Mouse (Mus musculus): ENCODE measurements at regions not wholly inside any gene's neighbourhood (a gene's known extent, or its start where the extent isn't known, plus 50 kb on each side); places are given as distances from the start of the nearest gene placed in this dataset.

- no peaks in the 10 kb centered on the region for H3K9me3 ChIP-seq (ENCODE audit: low read length)
Measured at GRCm38 (mm10) chr1:130309746-130310145, 113.1 kb downstream of the Cd55b start.

GRCm38 (mm10) chr1:130301828-130302386 lies 120.9 kb downstream of the Cd55b start:
- ATAC-seq (ENCODE audit: low FRiP score, low TSS enrichment): no peak
- Histone ChIP-seq H3K4me3 (ENCODE audit: low read length) (no peak overlapping the region), H3K4me2 (replicated peaks; ENCODE audit: low read depth, low read length) (no peak overlapping the region), H3K9me3 (ENCODE audit: low read length) (no peaks in the 10 kb centered on the region), H3K36me3 (ENCODE audit: insufficient read depth, low read length) (no peaks in the 10 kb centered on the region), H3K4me1 (ENCODE audit: insufficient read depth, low read length) (peaks cover 8% of the 10 kb centered on the region; the same call in 1 of the 2 replicates), H3K9ac (replicated peaks; ENCODE audit: low read length) (no peak overlapping the region), H3K27ac (ENCODE audit: low read length) (no peak overlapping the region), H3K27me3 (ENCODE audit: insufficient read depth, low read length) (no peaks in the 10 kb centered on the region)
- WGBS: 67% methylated on average over 11 of the region's 11 CpGs

More at GRCm38 (mm10) chr1:130309746-130310145, 113.1 kb downstream of the Cd55b start:
- H3K4me3 ChIP-seq (ENCODE audit: low read length): no peak overlapping the region
- H3K4me1 ChIP-seq (ENCODE audit: insufficient read depth, low read length): no peaks in the 10 kb centered on the region
- no peak overlapping the region for H3K4me2 ChIP-seq (replicated peaks; ENCODE audit: low read depth, low read length)
- ATAC-seq (ENCODE audit: low FRiP score, low TSS enrichment): no peak
- H3K27me3 ChIP-seq (ENCODE audit: insufficient read depth, low read length): no peaks in the 10 kb centered on the region
- no peak overlapping the region for H3K27ac ChIP-seq (ENCODE audit: low read length)
- H3K36me3 ChIP-seq (ENCODE audit: insufficient read depth, low read length): no peaks in the 10 kb centered on the region
- H3K9ac ChIP-seq (replicated peaks; ENCODE audit: low read length): no peak overlapping the region
- 54% methylated on average over 2 of the region's 2 CpGs for WGBS

- H3K9me3 ChIP-seq (ENCODE audit: low read length): no peaks in the 10 kb centered on the region
- peaks cover 8% of the 10 kb centered on the region; the same call in 1 of the 2 replicates for H3K4me1 ChIP-seq (ENCODE audit: insufficient read depth, low read length)
- no peaks in the 10 kb centered on the region for H3K36me3 ChIP-seq (ENCODE audit: insufficient read depth, low read length)
- H3K9ac ChIP-seq (replicated peaks; ENCODE audit: low read length): peak overlapping the region; percentile 31
- ATAC-seq (ENCODE audit: low FRiP score, low TSS enrichment): peak; percentile 84; the same call in 1 of the 2 replicates
- H3K27me3 ChIP-seq (ENCODE audit: insufficient read depth, low read length): no peaks in the 10 kb centered on the region
- 13% methylated on average over 13 of the region's 13 CpGs for WGBS
- H3K4me3 ChIP-seq (ENCODE audit: low read length): peak overlapping the region; percentile 28
- H3K27ac ChIP-seq (ENCODE audit: low read length): no peak overlapping the region; the same call in 1 of the 2 replicates
- H3K4me2 ChIP-seq (replicated peaks; ENCODE audit: low read depth, low read length): peak overlapping the region; percentile 53
Measured at GRCm38 (mm10) chr1:130300065-130300815, 122.6 kb downstream of the Cd55b start.

- Histone ChIP-seq H3K4me2 (replicated peaks; ENCODE audit: low read depth, low read length) (peak overlapping the region; percentile 53), H3K4me1 (ENCODE audit: insufficient read depth, low read length) (peaks cover 8% of the 10 kb centered on the region; the same call in 1 of the 2 replicates), H3K9ac (replicated peaks; ENCODE audit: low read length) (peak overlapping the region; percentile 31; the same call in 1 of the 2 replicates), H3K36me3 (ENCODE audit: insufficient read depth, low read length) (no peaks in the 10 kb centered on the region), H3K27ac (ENCODE audit: low read length) (no peak overlapping the region; the same call in 1 of the 2 replicates), H3K9me3 (ENCODE audit: low read length) (no peaks in the 10 kb centered on the region), H3K4me3 (ENCODE audit: low read length) (peak overlapping the region; percentile 28), H3K27me3 (ENCODE audit: insufficient read depth, low read length) (no peaks in the 10 kb centered on the region)
- 27% methylated on average over 4 of the region's 4 CpGs for WGBS
- ATAC-seq (ENCODE audit: low FRiP score, low TSS enrichment): no peak
Measured at GRCm38 (mm10) chr1:130299641-130300040, 123.2 kb downstream of the Cd55b start.

- Histone ChIP-seq H3K4me2 (replicated peaks; ENCODE audit: low read depth, low read length) (no peak overlapping the region), H3K9me3 (ENCODE audit: low read length) (no peaks in the 10 kb centered on the region), H3K36me3 (ENCODE audit: insufficient read depth, low read length) (no peaks in the 10 kb centered on the region), H3K4me3 (ENCODE audit: low read length) (no peak overlapping the region), H3K9ac (replicated peaks; ENCODE audit: low read length) (no peak overlapping the region), H3K27me3 (ENCODE audit: insufficient read depth, low read length) (no peaks in the 10 kb centered on the region), H3K27ac (ENCODE audit: low read length) (no peak overlapping the region), H3K4me1 (ENCODE audit: insufficient read depth, low read length) (peaks cover 8% of the 10 kb centered on the region; the same call in 1 of the 2 replicates)
- ATAC-seq (ENCODE audit: low FRiP score, low TSS enrichment): no peak
- WGBS: 69% methylated on average over 3 of the region's 3 CpGs
Measured at GRCm38 (mm10) chr1:130299069-130299468, 123.7 kb downstream of the Cd55b start.

GRCm38 (mm10) chr1:130298636-130299035 lies 124.2 kb downstream of the Cd55b start:
- no peak overlapping the region for H3K4me2 ChIP-seq (replicated peaks; ENCODE audit: low read depth, low read length)
- H3K4me3 ChIP-seq (ENCODE audit: low read length): no peak overlapping the region
- 97% methylated on average over 1 of the region's 1 CpGs for WGBS

GRCm38 (mm10) chr1:130297471-130297870 lies 125.3 kb downstream of the Cd55b start:
- no peak overlapping the region for H3K27ac ChIP-seq (ENCODE audit: low read length)
- no peaks in the 10 kb centered on the region for H3K36me3 ChIP-seq (ENCODE audit: insufficient read depth, low read length)
- no peaks in the 10 kb centered on the region for H3K27me3 ChIP-seq (ENCODE audit: insufficient read depth, low read length)
- WGBS: 73% methylated on average over 2 of the region's 2 CpGs
- peaks cover 8% of the 10 kb centered on the region; the same call in 1 of the 2 replicates for H3K4me1 ChIP-seq (ENCODE audit: insufficient read depth, low read length)
- H3K9me3 ChIP-seq (ENCODE audit: low read length): no peaks in the 10 kb centered on the region
- no peak overlapping the region for H3K4me3 ChIP-seq (ENCODE audit: low read length)
- no peak overlapping the region for H3K4me2 ChIP-seq (replicated peaks; ENCODE audit: low read depth, low read length)
- ATAC-seq (ENCODE audit: low FRiP score, low TSS enrichment): no peak
- no peak overlapping the region for H3K9ac ChIP-seq (replicated peaks; ENCODE audit: low read length)

More at GRCm38 (mm10) chr1:130298636-130299035, 124.2 kb downstream of the Cd55b start:
- ATAC-seq (ENCODE audit: low FRiP score, low TSS enrichment): no peak
- Histone ChIP-seq H3K27me3 (ENCODE audit: insufficient read depth, low read length) (no peaks in the 10 kb centered on the region), H3K36me3 (ENCODE audit: insufficient read depth, low read length) (no peaks in the 10 kb centered on the region), H3K9me3 (ENCODE audit: low read length) (no peaks in the 10 kb centered on the region), H3K9ac (replicated peaks; ENCODE audit: low read length) (no peak overlapping the region), H3K4me1 (ENCODE audit: insufficient read depth, low read length) (peaks cover 8% of the 10 kb centered on the region; the same call in 1 of the 2 replicates), H3K27ac (ENCODE audit: low read length) (no peak overlapping the region)

- no peaks in the 10 kb centered on the region for H3K27me3 ChIP-seq (ENCODE audit: insufficient read depth, low read length)
- H3K9me3 ChIP-seq (ENCODE audit: low read length): no peaks in the 10 kb centered on the region
- ATAC-seq (ENCODE audit: low FRiP score, low TSS enrichment): no peak
- no peak overlapping the region for H3K4me2 ChIP-seq (replicated peaks; ENCODE audit: low read depth, low read length)
- no peaks in the 10 kb centered on the region for H3K4me1 ChIP-seq (ENCODE audit: insufficient read depth, low read length)
- H3K36me3 ChIP-seq (ENCODE audit: insufficient read depth, low read length): no peaks in the 10 kb centered on the region
- H3K27ac ChIP-seq (ENCODE audit: low read length): no peak overlapping the region
- 59% methylated on average over 6 of the region's 6 CpGs for WGBS
- no peak overlapping the region for H3K9ac ChIP-seq (replicated peaks; ENCODE audit: low read length)
- H3K4me3 ChIP-seq (ENCODE audit: low read length): no peak overlapping the region
Measured at GRCm38 (mm10) chr1:130285882-130286281, 136.9 kb downstream of the Cd55b start.

- H3K9me3 ChIP-seq (ENCODE audit: low read length): peaks cover 5% of the 10 kb centered on the region
Measured at GRCm38 (mm10) chr1:130282153-130282552, 140.7 kb downstream of the Cd55b start.

GRCm38 (mm10) chr1:130279180-130279579 lies 143.6 kb downstream of the Cd55b start:
- H3K4me2 ChIP-seq (replicated peaks; ENCODE audit: low read depth, low read length): no peak overlapping the region
- no peaks in the 10 kb centered on the region for H3K27me3 ChIP-seq (ENCODE audit: insufficient read depth, low read length)
- H3K4me3 ChIP-seq (ENCODE audit: low read length): no peak overlapping the region
- H3K4me1 ChIP-seq (ENCODE audit: insufficient read depth, low read length): no peaks in the 10 kb centered on the region
- H3K27ac ChIP-seq (ENCODE audit: low read length): no peak overlapping the region
- H3K9me3 ChIP-seq (ENCODE audit: low read length): peaks cover 5% of the 10 kb centered on the region
- no peak for ATAC-seq (ENCODE audit: low FRiP score, low TSS enrichment)
- H3K36me3 ChIP-seq (ENCODE audit: insufficient read depth, low read length): no peaks in the 10 kb centered on the region
- no peak overlapping the region for H3K9ac ChIP-seq (replicated peaks; ENCODE audit: low read length)

More at GRCm38 (mm10) chr1:130282153-130282552, 140.7 kb downstream of the Cd55b start:
- no peak overlapping the region for H3K4me2 ChIP-seq (replicated peaks; ENCODE audit: low read depth, low read length)
- no peak overlapping the region for H3K27ac ChIP-seq (ENCODE audit: low read length)
- H3K27me3 ChIP-seq (ENCODE audit: insufficient read depth, low read length): no peaks in the 10 kb centered on the region
- WGBS: 70% methylated on average over 3 of the region's 3 CpGs
- H3K4me1 ChIP-seq (ENCODE audit: insufficient read depth, low read length): no peaks in the 10 kb centered on the region
- no peaks in the 10 kb centered on the region for H3K36me3 ChIP-seq (ENCODE audit: insufficient read depth, low read length)
- no peak overlapping the region for H3K4me3 ChIP-seq (ENCODE audit: low read length)
- ATAC-seq (ENCODE audit: low FRiP score, low TSS enrichment): no peak
- H3K9ac ChIP-seq (replicated peaks; ENCODE audit: low read length): no peak overlapping the region
